Mouse (Mus musculus) testis, postnatal 14 days (tissue): ENCODE data around the gene Olfr910.

Source experiments
- DNase-seq: peaks from one replicate; pipeline ENCODE4 v3.0.0; 2021; ENCODE audit warnings: low spot score

The Olfr910 gene

DNA sequence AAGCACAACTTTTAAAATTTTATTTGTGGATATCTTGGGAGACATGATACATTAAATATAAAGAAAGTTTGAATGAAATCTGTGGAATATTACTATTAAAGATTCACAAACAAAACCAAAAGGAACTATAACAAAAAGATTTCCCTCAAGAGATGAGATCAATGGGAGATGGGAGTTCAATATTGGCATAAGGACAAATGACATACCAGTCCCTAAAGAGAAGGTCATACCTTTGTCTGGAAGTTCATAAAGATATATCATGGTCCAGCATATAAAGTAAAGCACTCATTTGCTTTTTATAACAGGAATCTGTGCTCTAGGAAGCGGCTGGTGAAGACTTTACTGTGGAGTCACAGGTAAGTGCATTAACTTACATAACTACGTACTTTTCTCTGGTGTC lies at the start of gene Olfr910:
Gene Olfr910 (plus strand): TSS at position 301 of the 400 bp plus-strand sequence.
- no peak for DNase-seq

DNA sequence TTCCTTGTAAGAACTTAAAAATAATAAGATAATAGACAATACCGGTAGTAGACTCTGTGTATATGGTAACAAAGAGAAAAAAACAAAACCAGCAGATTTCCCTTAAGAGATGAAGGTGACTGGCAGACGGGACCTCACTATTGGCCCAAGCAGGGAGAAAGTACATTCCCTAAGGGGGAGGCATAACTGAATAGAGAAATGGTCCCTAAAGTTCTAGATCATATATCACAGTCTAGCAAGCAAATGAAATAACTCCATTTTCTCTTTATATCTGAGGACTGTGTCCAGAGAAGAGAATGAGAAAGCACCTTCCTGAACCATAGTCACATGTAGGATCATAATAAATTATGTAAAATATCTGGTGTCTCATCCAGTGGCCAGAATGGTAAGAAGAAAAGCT lies 42.1 kb upstream of the Olfr910 start, which contains the start of gene Olfr907:
Gene Olfr907 (plus strand): TSS at position 301 of the 400 bp plus-strand sequence.
- no peak for DNase-seq

DNA sequence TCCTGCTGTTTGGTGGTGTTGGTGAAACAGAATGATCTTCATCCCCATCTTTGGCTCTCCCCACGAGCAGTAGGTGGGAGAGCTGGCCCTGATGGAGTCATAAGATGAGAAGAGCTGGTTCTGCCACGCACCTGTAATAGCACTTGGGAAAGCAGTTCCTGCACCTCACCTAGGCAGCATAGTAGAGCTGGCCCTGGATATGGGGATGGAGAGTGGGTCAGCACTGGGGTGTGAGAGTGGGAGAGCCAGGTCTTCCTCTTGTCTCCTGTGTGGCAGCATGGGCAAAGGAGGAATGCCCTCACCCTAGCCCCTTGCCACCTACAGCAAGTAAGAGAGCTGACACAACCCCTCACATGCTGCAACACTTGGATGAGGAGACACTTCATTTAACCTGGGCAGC lies 25.3 kb upstream of the Olfr910 start:
- DNase-seq, result no peak

DNA sequence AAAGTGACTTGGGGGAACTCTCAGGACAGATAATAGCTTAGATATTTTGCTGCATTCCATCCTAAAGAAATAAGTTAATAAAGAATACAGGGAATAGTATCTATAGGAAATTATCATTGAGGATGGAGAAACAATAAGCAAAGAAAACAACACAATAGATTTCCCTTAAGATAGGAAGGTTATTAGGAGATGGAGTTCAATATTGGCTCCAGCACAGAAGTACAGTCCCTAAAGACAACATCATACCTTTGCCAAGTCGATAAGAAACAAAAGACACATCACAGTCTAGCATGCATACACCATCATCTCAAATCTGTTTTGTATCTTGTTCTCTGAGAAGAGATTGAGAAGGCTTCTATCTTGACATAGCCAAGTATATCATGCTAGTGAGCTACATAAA lies 16.4 kb upstream of the Olfr910 start, which contains the start of gene Olfr911-ps1:
Gene Olfr911-ps1 (plus strand): TSS at position 301 of the 400 bp plus-strand sequence.
- DNase-seq, result no peak

GRCm38 (mm10) chr9:38579878-38580277 lies 42.2 kb downstream of the Olfr910 start, which contains the start of gene Olfr912:
Gene Olfr912, plus strand, starts transcription at chr9:38580178.
- DNase-seq, result no peak
